Mouse (Mus musculus) limb, embryonic 14.5 days (tissue): ENCODE data around the gene Fam229a. TPM values are rescaled to one million over a fixed set of nuclear protein-coding genes. Genes with fewer than 3 reads are reported as not detected.

Experiments
- ATAC-seq: fragments of 200-750 bp; cut with Nextera tagmentation; 2 replicates; pipeline ENCODE4 v1.8.0; 2017; ENCODE audit warnings: low read depth, moderate number of reproducible peaks, moderate TSS enrichment; ENCODE audit not compliant: low FRiP score
- DNase-seq: peaks from one replicate; pipeline ENCODE4 v3.0.0-alpha.2; 2015; ENCODE audit warnings: low spot score
- H3K27ac ChIP-seq: fragments of 300-500 bp; sonication (generic); replicated peaks from 2 replicates; pipeline ENCODE4 v1.5.1; 2014; ENCODE audit warnings: low read depth, mild to moderate bottlenecking, low read length, moderate library complexity, mixed read lengths
- H3K27me3 ChIP-seq: fragments of 300-500 bp; sonication (generic); 2 replicates; pipeline ENCODE4 v1.6.1; 2014; ENCODE audit warnings: low read length, mixed read lengths; ENCODE audit not compliant: control insufficient read depth, insufficient read depth
- H3K36me3 ChIP-seq: fragments of 300-500 bp; sonication (generic); 2 replicates; pipeline ENCODE4 v1.6.1; 2014; ENCODE audit warnings: mild to moderate bottlenecking, low read length, moderate library complexity, mixed read lengths; ENCODE audit not compliant: control insufficient read depth, insufficient read depth
- H3K4me1 ChIP-seq: fragments of 300-500 bp; sonication (generic); 2 replicates; pipeline ENCODE4 v1.6.1; 2014; ENCODE audit warnings: antibody characterized with exemption, low read length, mixed read lengths; ENCODE audit not compliant: control insufficient read depth, insufficient read depth
- H3K4me2 ChIP-seq: fragments of 300-500 bp; sonication (generic); replicated peaks from 2 replicates; pipeline ENCODE4 v1.6.1; 2014; ENCODE audit warnings: low read depth, mild to moderate bottlenecking, low read length, moderate library complexity; ENCODE audit not compliant: severe bottlenecking
- H3K4me3 ChIP-seq: fragments of 300-500 bp; sonication (generic); replicated peaks from 2 replicates; pipeline ENCODE4 v1.5.1; 2014; ENCODE audit warnings: low read length
- H3K9ac ChIP-seq: fragments of 300-500 bp; sonication (generic); 2 replicates; pipeline ENCODE4 v1.6.1; 2014; ENCODE audit warnings: mild to moderate bottlenecking, low read depth, low read length, moderate library complexity; ENCODE audit not compliant: severe bottlenecking
- H3K9me3 ChIP-seq: fragments of 300-500 bp; sonication (generic); 2 replicates; pipeline ENCODE4 v1.6.1; 2016; ENCODE audit warnings: low read length; ENCODE audit not compliant: control insufficient read depth
- POLR2A ChIP-seq: fragments of 200-500 bp; IDR thresholded peaks from 2 replicates; pipeline ENCODE4 v1.8.0; 2012; ENCODE audit warnings: inconsistent platforms, mild to moderate bottlenecking, moderate library complexity, borderline replicate concordance; ENCODE audit not compliant: insufficient read depth, insufficient read length; ENCODE audit errors: extremely low read depth
- WGBS: fragments of 180-500 bp; shearing (Covaris S2); extraction: QIAGEN DNeasy Blood & Tissue Kit; methylation state at CpG from one replicate; pipeline ENCODE4 v1.1.7; 2014; 5-methylcytosine and 5-hydroxymethylcytosine counted together
- polyA plus RNA-seq, 2 experiments: library from polyadenylated mRNA; depleted of rRNA in 1 of 2; stranded (reverse) in 1 of 2; unstranded in 1 of 2; fragments of >200 nt; fragmentation: Nextera tagmentation in 1 of 2; extraction: Ambion mirVana in 1 of 2; gene quantifications; 2 replicates each; pipeline versions ENCODE4 v1.2.1 to v1.2.3; 2012 to 2014

The Fam229a gene
- polyA plus RNA-seq, 2 experiments: not detected

DNA sequence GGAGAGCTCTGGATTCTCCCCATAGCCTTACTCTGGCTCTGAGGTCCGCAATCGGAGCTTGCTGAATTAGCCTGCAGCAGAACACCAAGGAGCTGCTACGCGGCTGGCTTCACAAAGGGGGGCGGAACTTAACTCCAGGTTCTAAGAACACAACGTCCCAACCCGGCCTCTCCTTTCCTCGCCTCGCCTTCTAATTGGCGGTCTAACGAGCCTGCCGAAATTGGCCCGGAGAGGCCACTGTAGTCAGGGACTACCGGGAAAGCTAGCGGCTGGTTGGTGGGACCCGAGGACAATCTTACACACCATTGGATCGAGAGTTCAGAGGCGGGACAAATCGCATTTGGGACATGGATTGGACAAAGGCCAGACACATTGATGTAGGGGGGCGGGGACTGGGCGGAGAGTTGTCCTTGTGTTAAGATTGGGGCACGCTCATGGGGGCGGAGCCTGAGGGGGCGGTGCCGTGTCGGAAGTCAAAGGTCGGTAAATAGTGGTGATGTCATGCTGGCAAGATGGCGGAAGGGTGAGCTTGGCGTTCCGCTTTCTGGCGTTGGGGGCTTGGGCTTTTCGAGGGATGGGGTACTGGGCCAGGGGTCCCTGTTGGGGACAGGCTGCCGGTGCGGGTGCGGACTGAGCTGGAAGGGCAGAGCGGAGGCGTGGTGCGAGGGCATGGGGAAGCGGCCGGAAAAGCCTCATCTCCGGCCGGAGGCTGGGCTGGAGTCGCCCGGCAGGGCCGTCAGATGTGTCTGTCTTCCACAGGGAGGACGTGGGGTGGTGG is 29.6 kb upstream of the Fam229a start, which contains the start of gene Bsdc1:
Gene Bsdc1 (plus strand): TSS at position 399 of the 778 bp plus-strand sequence.
- ATAC-seq (peak; percentile 99), DNase-seq (peak; percentile 100)
- H3K4me1 ChIP-seq: peaks cover 8% of the 10 kb centered on the region
- peak; percentile 92; the same call in 1 of the 2 replicates for TF ChIP-seq POLR2A
- peak within 1 kb of the TSS; percentile 82 for H3K9ac ChIP-seq
- H3K9me3 ChIP-seq: no peaks in the 10 kb centered on the region
- H3K27ac ChIP-seq: peak within 1 kb of the TSS; percentile 85
- H3K4me3 ChIP-seq: peak within 1 kb of the TSS; percentile 98
- under 1% methylated on average over 38 of the region's 46 CpGs for WGBS
- H3K4me2 ChIP-seq: peak within 1 kb of the TSS; percentile 78
- no peaks in the 10 kb centered on the region for H3K27me3 ChIP-seq
- peaks cover 28% of the 10 kb centered on the region for H3K36me3 ChIP-seq

GRCm38 (mm10) chr4:129462118-129462517 is 28.9 kb upstream of the Fam229a start:
- H3K4me2 ChIP-seq: peak overlapping the region; percentile 78
- no peaks in the 10 kb centered on the region for H3K9me3 ChIP-seq
- H3K4me3 ChIP-seq: peak overlapping the region; percentile 98
- no peaks in the 10 kb centered on the region for H3K27me3 ChIP-seq
- DNase-seq: no peak
- no peak overlapping the region for H3K27ac ChIP-seq
- peaks cover 8% of the 10 kb centered on the region for H3K4me1 ChIP-seq
- peaks cover 35% of the 10 kb centered on the region for H3K36me3 ChIP-seq
- ATAC-seq: no peak
- TF ChIP-seq POLR2A: no peak
- 49% methylated on average over 3 of the region's 3 CpGs for WGBS
- H3K9ac ChIP-seq: peak overlapping the region; percentile 82

- H3K9ac ChIP-seq: no peak overlapping the region
- H3K27me3 ChIP-seq: no peaks in the 10 kb centered on the region
- H3K4me1 ChIP-seq: peaks cover 8% of the 10 kb centered on the region
- H3K27ac ChIP-seq: no peak overlapping the region
- TF ChIP-seq POLR2A: no peak
- ATAC-seq: no peak
- no peak for DNase-seq
- no peaks in the 10 kb centered on the region for H3K9me3 ChIP-seq
- no peak overlapping the region for H3K4me2 ChIP-seq
- no peak overlapping the region for H3K4me3 ChIP-seq
- H3K36me3 ChIP-seq: peaks cover 48% of the 10 kb centered on the region
- WGBS: 86% methylated on average over 24 of the region's 24 CpGs
These were observed 27.6 kb upstream of the Fam229a start for GRCm38 (mm10) chr4:129463097-129464059.

- H3K4me1 ChIP-seq: peaks cover 8% of the 10 kb centered on the region
- 83% methylated on average over 4 of the region's 4 CpGs for WGBS
- peaks cover 57% of the 10 kb centered on the region for H3K36me3 ChIP-seq
These were observed 26.6 kb upstream of the Fam229a start for GRCm38 (mm10) chr4:129464286-129464815.

DNA sequence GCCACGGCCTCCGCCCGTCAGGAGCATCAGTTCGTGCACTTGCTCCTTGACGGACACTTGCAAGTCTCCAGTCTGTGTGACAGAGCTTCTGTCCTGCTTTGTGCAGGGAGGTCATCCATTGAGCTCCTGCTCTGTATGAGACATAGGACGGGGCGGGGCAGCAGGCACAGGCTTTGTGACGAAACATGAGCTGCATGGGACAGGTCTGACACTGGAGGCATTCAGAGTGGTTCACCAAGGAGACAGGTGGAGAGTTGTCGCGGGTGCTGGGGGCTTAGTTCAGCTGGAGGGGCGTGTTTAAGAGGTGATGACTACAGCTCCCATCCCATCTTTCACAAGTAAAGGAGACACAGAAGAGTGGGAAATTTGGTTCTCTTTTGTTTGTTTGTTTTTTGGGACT is 14.9 kb upstream of the Fam229a start:
- no peaks in the 10 kb centered on the region for H3K27me3 ChIP-seq
- no peak overlapping the region for H3K4me3 ChIP-seq
- H3K9me3 ChIP-seq: no peaks in the 10 kb centered on the region
- peaks cover 82% of the 10 kb centered on the region for H3K36me3 ChIP-seq
- no peak for DNase-seq
- H3K27ac ChIP-seq: no peak overlapping the region
- WGBS: 91% methylated on average over 11 of the region's 11 CpGs
- H3K9ac ChIP-seq: no peak overlapping the region
- no peak for TF ChIP-seq POLR2A
- no peak for ATAC-seq
- no peak overlapping the region for H3K4me2 ChIP-seq
- no peaks in the 10 kb centered on the region for H3K4me1 ChIP-seq

More at GRCm38 (mm10) chr4:129464286-129464815, 26.6 kb upstream of the Fam229a start:
- Histone ChIP-seq H3K9ac (no peak overlapping the region), H3K27ac (no peak overlapping the region), H3K9me3 (no peaks in the 10 kb centered on the region), H3K4me3 (no peak overlapping the region), H3K4me2 (no peak overlapping the region), H3K27me3 (no peaks in the 10 kb centered on the region)
- TF ChIP-seq POLR2A: no peak
- DNase-seq: no peak
- no peak for ATAC-seq
